Mouse (Mus musculus) cerebellum, adult 9-10 months (tissue): ENCODE results near the gene Tcf7l1.

Experiments
- DNase-seq: peaks from one replicate; pipeline ENCODE4 v3.0.0; 2022

The Tcf7l1 gene

DNA sequence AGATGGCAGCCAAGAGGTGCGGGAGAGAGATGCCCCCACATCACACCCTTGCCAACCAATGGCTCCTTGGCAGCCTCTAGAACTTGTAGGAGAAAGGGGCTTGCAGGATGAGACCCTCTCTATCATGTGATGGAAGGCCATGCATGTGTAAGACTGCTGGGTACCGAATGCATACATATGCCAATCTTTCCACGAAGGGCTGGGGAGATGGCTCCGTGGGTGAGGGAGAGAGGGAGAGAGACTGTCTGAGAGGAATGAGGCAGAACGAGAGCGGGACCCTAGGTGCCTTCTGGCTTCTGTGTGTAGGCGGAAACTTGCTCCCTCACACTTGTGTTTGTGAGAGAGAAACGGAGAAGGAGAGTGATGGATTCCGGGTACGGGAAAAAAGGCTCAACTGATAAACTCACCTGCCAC, 94.3 kb downstream of the Tcf7l1 start:
- no peak for DNase-seq

DNA sequence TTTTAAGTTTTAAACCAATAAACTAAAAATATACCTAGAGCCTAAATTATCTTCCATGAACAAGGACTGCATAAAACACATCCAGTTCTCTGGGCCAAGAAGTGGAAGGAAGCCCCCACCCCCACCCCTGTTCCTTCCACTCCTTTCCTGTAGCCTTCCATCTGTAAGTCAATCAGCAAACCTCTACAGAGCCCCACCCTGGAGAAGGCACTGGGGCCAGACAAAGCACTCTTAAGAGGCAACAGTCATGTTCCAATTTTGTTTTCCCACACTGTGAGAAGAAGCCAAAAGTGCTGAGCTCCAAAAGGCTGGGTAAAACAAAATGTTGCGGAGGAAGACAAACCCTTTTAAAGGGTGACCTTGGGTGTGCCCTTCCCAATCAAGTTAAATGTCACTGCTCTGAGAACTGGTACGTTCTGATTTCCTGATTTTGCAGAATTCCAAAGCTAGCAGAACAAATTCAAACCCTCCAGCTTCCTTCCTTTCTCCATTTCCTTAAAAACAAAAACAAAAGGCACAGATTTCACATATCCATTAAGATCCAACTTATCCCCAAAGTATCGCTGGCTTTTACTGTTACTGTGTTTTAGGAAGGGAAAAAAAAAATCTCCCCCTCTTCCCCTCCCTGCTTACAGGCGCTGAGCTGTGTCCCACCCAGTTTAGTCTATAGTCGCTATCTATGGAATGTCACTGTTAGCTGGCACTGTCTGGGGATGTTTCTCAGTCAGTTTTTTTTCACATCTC, 94.8 kb downstream of the Tcf7l1 start:
- DNase-seq, result no peak

GRCm38 (mm10) chr6:72692469-72692868, 96.6 kb downstream of the Tcf7l1 start:
- DNase-seq, result no peak

DNA sequence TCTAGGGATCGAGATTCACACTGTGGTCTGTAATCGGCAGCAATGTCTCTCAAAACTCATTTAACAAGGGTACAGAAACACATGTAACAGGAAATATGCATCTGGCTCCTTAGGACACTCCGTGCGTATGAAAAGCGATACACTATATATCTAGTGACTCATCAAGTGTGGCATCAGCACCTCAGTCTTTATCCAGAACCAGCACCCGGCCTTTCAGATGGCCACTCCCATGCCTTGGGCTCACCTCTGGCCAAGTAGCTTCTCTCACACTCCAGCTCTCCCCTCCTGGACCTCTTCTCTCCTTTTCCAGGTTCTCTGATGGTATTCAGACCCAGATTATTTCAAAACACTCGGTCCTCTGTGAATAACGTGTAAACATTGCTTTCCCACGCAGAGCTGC, 97.5 kb downstream of the Tcf7l1 start:
- no peak for DNase-seq

GRCm38 (mm10) chr6:72690595-72690994, 98.5 kb downstream of the Tcf7l1 start:
- no peak for DNase-seq

GRCm38 (mm10) chr6:72690001-72690400, 99.1 kb downstream of the Tcf7l1 start:
- DNase-seq, result no peak

- no peak for DNase-seq
These were observed 100.0 kb downstream of the Tcf7l1 start for GRCm38 (mm10) chr6:72689046-72689445.

GRCm38 (mm10) chr6:72685165-72685564, 103.9 kb downstream of the Tcf7l1 start:
- DNase-seq, result no peak

DNA sequence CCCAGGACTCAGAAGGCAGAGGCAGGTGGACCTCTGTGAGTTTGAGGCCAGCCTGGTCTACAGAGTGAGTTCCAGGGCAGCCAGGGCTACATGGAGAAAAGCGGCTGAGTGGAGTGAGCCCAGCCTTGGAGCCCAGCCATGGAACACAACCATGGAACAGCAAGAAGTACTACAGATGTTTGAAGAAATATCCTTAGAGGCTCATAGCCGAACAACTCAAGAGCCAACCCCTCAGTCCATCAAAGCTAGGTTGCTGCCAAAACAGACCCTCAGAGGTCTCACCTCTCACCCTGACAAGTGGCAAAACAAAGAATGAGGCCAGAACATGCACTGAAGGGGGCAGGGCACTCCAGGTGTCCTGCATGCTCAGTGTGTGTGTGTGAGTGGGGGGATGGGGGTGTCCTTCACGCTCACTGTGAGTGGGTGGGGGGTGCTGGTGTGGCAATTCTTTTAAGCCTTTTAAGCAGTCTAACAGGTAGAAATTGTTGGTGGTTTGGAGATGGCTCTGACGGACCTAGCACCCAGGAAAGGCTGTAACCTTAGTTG, 104.7 kb downstream of the Tcf7l1 start:
- DNase-seq, result no peak

- DNase-seq, result no peak
These were observed 106.8 kb downstream of the Tcf7l1 start for GRCm38 (mm10) chr6:72682238-72682637.

DNA sequence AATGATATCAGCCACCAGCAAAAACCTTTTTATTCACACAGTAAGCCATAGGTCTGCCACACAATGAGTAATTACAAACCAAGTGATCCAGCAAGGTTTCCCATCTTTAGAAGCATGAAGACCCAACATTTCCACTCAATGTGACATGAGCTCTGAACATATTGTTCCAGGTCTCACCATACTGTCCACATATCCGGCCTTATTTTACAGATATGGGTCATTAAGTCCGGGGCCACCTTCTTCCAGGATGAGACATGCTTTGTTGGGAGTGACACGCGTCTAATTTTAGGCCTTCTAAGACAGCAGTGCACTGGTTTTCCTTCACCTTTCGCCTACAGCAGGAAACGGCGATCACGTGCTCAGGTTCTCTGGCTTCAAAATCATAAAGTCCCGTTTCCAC, 108.1 kb downstream of the Tcf7l1 start:
- no peak for DNase-seq

GRCm38 (mm10) chr6:72678631-72679030, 110.4 kb downstream of the Tcf7l1 start:
- no peak for DNase-seq

- DNase-seq, result no peak
These were observed 111.4 kb downstream of the Tcf7l1 start for GRCm38 (mm10) chr6:72677510-72678220.

DNA sequence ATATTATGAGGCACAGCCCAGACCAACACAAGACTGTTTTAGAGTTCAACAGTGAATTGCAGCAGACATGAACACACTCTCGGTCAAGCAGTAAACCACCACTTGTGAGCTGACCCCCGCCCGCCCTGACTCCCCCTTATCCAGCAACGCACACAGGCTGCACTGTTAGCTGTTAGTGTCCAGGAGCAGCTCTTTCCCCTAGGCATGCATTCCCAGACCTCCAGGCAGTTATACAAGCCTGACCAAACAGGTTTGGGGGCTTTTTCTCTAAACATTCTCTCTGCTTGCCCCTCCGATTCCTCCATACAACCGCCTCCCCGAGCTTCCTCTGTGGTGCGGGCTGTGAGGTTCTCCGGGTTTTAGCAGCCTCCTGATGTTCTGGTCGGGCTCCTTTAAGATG, 112.0 kb downstream of the Tcf7l1 start:
- DNase-seq, result no peak

GRCm38 (mm10) chr6:72676376-72676775, 112.7 kb downstream of the Tcf7l1 start:
- no peak for DNase-seq

GRCm38 (mm10) chr6:72673751-72674150, 115.3 kb downstream of the Tcf7l1 start:
- no peak for DNase-seq

DNA sequence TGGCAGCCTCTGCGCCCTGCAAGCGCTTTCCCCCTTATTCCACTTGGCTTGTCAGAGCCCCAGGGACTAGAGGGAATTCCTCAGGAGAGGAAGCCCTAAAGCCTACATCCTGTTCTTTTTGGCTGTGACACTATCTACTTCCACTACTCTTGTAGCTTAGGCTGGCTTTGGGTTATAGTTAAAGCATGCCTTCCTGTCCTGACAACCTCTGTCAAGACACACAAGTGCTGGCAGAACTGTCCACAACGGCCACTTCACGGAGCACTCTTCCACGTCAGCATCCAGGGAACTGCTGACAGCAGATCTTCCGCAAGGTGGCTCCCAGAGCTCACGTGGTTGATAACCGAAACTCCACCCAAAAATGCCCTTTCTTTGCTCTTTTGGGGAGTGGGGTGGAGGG, 117.9 kb downstream of the Tcf7l1 start:
- no peak for DNase-seq

GRCm38 (mm10) chr6:72667021-72667420, 122.0 kb downstream of the Tcf7l1 start:
- no peak for DNase-seq

- no peak for DNase-seq
These were observed 124.8 kb downstream of the Tcf7l1 start for GRCm38 (mm10) chr6:72664290-72664689.

DNA sequence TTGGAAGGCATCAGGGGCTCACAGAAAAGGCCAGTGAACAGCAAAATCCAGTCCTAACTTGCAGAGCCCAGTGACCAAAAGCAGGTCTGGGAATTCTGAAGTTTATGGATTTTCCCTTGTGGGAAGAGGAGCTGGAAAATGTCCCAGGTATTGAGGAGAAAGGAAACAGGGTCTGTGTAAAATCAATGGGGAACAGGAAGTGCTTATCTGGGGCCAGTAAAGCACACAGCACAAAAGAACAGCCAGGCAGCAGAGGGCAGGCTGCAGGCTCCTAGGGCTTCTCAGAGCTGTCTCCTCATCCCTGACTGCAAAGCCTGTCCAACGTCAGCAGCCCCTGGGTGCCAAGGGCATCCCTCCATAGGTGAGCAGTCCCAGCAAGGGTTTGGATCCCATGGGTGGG, 126.1 kb downstream of the Tcf7l1 start:
- DNase-seq, result no peak

DNA sequence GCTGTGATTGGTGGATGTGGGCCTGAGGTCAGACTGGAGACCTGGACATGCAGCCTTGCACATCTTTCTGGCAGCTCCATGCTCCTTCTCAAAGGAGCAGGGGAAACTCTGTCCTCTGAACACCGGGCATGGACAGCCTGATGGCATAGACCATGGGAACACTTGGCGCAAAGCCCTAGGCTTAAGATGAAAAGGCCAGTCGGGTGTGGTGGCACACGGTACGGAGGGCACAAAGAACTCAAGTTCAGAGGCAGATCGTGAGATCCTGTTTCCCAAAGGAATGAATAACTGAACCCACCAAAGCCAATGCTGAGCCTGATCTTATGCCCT, 128.7 kb downstream of the Tcf7l1 start:
- no peak for DNase-seq

- no peak for DNase-seq
These were observed 129.2 kb downstream of the Tcf7l1 start for GRCm38 (mm10) chr6:72659717-72660390.

DNA sequence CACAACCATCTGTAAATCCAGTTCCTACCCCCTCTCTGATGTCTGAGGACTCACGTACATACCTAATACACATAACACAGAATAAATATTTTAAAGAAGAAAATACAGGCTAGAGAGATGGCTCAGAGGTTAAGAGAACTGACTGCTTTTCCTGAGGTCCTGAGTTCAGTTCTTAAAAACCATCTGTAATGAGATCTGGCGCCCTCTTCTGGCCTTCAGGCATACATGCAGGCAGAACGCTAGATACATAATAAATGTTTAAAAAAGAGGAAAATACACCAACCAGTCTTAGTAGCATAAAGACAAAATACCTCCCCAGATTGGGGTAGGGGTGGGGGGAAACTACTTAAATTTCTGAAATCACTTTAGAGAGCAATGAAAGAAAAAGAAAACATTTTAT, 131.0 kb downstream of the Tcf7l1 start:
- DNase-seq, result no peak

GRCm38 (mm10) chr6:72656053-72656442, 133.0 kb downstream of the Tcf7l1 start:
- DNase-seq, result no peak
